Mouse (Mus musculus) bone marrow macrophage, adult 2 months (primary cell): ENCODE data around the gene Pdhb.
"Not testable (repeated sequence)": the region's sequence is repeated elsewhere in the genome, so short reads cannot be mapped to it uniquely, and the experiment has no call there.

ENCODE experiments used
- CTCF ChIP-seq: IDR thresholded peaks from 2 replicates; pipeline ENCODE4 v1.5.1; 2012; ENCODE audit warnings: low read depth, mild to moderate bottlenecking, low read length, moderate library complexity
- POLR2A ChIP-seq: IDR thresholded peaks from 2 replicates; pipeline ENCODE4 v1.6.1; 2012; ENCODE audit warnings: mild to moderate bottlenecking, low read depth, low read length, borderline replicate concordance

- TF ChIP-seq POLR2A, CTCF: not testable (repeated sequence)
Measured at GRCm38 (mm10) chr14:8123611-8124010, 49.2 kb downstream of the Pdhb start.
